ENCODE assay signal across 8 mouse cellular contexts in the genomic region with DNA sequence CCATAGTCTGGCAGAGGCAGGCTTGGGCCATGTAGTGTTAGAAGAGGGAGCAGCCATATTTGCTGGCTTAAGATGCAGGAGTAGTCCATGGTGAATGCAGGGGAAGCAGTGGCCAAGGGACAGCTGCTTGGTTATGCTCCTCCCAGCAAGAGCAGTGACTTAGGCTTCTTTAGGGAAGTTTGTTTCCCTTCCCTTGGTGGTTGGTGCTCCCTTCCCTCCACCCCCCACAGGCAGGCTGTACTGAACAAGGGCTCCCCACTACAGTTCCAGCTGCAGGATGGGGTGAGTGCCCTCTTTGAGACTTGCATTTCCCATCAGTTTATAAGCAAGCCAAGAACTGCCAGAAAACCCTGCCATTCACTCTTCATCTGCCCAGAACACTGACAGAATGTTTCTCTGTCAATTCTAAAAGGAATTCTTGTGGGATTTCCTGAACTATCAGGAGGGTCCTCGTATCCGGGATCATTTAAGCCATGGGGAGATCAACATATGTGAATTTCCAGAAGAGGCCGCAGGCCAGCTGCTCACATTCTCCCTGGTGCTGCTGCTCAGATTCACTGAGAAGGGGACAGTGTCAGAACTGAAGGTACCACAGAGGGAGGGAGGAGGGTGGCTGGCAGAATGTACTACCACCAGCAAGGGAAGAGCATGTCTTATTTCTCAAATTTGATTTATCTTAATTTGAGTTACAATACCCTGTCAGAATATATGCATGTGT. TPM values are rescaled to one million over a fixed set of nuclear protein-coding genes. Genes with fewer than 3 reads are reported as not detected.
A peak's percentile ranks its signal among the peaks of the same experiment; 100 is the strongest.
DNase-seq lines count a peak whose midpoint lies in the region.
"Not testable (repeated sequence)": the region's sequence is repeated elsewhere in the genome, so short reads cannot be mapped to it uniquely, and the experiment has no call there.

No protein-coding gene starts in this region.

- peak; percentile 13 for DNase-seq in adrenal gland, postnatal 10 days
- peak; percentile 1 to 14 for DNase-seq in cerebellum, postnatal 4 days (ENCODE audit: low spot score in 2 of 2)
- DNase-seq in heart, adult 11 months, result peak; percentile 98
- DNase-seq in kidney, adult 9 months, result peak; percentile 14
- peak; percentile 4 to 27 for DNase-seq in left cerebral cortex, postnatal 25 days (ENCODE audit: low spot score in 2 of 2)
- peak; percentile 8 for DNase-seq in lung, postnatal 14 days
- peak; percentile 4 to 12 for DNase-seq in right cerebral cortex, postnatal 36 days (ENCODE audit: low spot score in 2 of 2)
- DNase-seq in thymus, postnatal 4 days, result peak; percentile 4

- intact Hi-C loops in left cerebral cortex, postnatal 25 days (cut with DNase I), result not testable (repeated sequence)

RNA-seq across cellular contexts. Expression of a gene that starts 11.7 kb away (rescaled TPM):
- total RNA-seq in adrenal gland, postnatal 10 days (2021), result 1 to 10 TPM; 5.8 to 5.9 TPM
- 1 to 10 TPM; 3.6 to 3.7 TPM for total RNA-seq in left cerebral cortex, postnatal 25 days (2021)

RNA-seq across cellular contexts. Expression of a gene that starts 19.3 kb away (rescaled TPM):
- 10 to 100 TPM; 38.5 to 60.9 TPM for total RNA-seq in adrenal gland, postnatal 10 days (2021)
- total RNA-seq in left cerebral cortex, postnatal 25 days (2021), result 10 to 100 TPM; 46.6 to 47.6 TPM

RNA-seq across cellular contexts. Expression of a gene that starts 19.6 kb away (rescaled TPM):
- 1 to 10 TPM; 2.0 to 3.6 TPM for total RNA-seq in adrenal gland, postnatal 10 days (2021)
- total RNA-seq in left cerebral cortex, postnatal 25 days (2021), result 1 to 10 TPM in 1 of 2 experiments, not detected in 1; 1.4 TPM

RNA-seq across cellular contexts. Expression of a gene that starts 19.7 kb away (rescaled TPM):
- 1 to 10 TPM; 3.7 to 7.0 TPM for total RNA-seq in adrenal gland, postnatal 10 days (2021)
- total RNA-seq in left cerebral cortex, postnatal 25 days (2021), result 1 to 10 TPM; 6.9 to 7.0 TPM

RNA-seq across cellular contexts. Expression of a gene that starts 43.1 kb away (rescaled TPM):
- total RNA-seq in adrenal gland, postnatal 10 days (2021), result not detected
- total RNA-seq in left cerebral cortex, postnatal 25 days (2021), result not detected

Comparison
In these comparisons a context has a peak if more than half of its experiments do, and no peak if none do; other contexts are left out.
1. Peak in every context shown above with its lines: DNase-seq.
2. DNase-seq: peak in every context shown above with its lines; median percentile 98 in heart, adult 11 months; 16 in left cerebral cortex, postnatal 25 days; 14 in kidney, adult 9 months; 13 in adrenal gland, postnatal 10 days; 8 in lung, postnatal 14 days; 8 in right cerebral cortex, postnatal 36 days; 8 in cerebellum, postnatal 4 days; 4 in thymus, postnatal 4 days.